Mouse (Mus musculus) liver, adult 2 months (tissue): Measurements from ENCODE around the gene Magi2.

Experiments
- CTCF ChIP-seq: fragments of 200-500 bp; IDR thresholded peaks from 2 replicates; pipeline ENCODE4 v1.5.1; 2011; ENCODE audit warnings: low read depth, low read length, control low read depth
- POLR2A ChIP-seq: fragments of 200-500 bp; IDR thresholded peaks from 2 replicates; pipeline ENCODE4 v1.6.1; 2011; ENCODE audit warnings: low read length, control low read depth; ENCODE audit not compliant: insufficient read depth; ENCODE audit errors: extremely low read depth

- no peak for TF ChIP-seq CTCF
- no peak for TF ChIP-seq POLR2A
These were observed 779.8 kb downstream of the Magi2 start for GRCm38 (mm10) chr5:20006616-20007015.
